In genomic region chr6:91810007-91810406, GRCm38 (mm10) we compare ENCODE assay signal across 15 mouse cellular contexts. TPM values are rescaled to one million over a fixed set of nuclear protein-coding genes. Genes with fewer than 3 reads are reported as not detected.
"Had no signal": no experiment of that assay in that cellular context is flagged by ENCODE, and none has a peak within 500 bp of the region (broad histone marks: within the 10 kb centered on the region; RNA-seq: fewer than 3 reads in every experiment).

No protein-coding gene starts in this region.

- H3K4me2 ChIP-seq: intestine, embryonic 15.5 days; limb, embryonic 12.5 days; liver, embryonic 13.5 days; lung, embryonic 15.5 days; stomach, embryonic 15.5 days had no signal

- DNase-seq: kidney, adult 18-20 months; kidney, postnatal 10 days; kidney, postnatal 4 days; liver; liver, embryonic 13.5 days; liver, postnatal 0 days; lung, postnatal 14 days; right cerebral cortex, postnatal 14 days had no signal

- H3K9me3 ChIP-seq: intestine, embryonic 15.5 days; limb, embryonic 12.5 days; liver, embryonic 13.5 days; lung, embryonic 15.5 days; megakaryocyte, embryonic 14.5 days; stomach, embryonic 15.5 days had no signal

- H3K4me3 ChIP-seq: intestine, embryonic 15.5 days; layer of hippocampus, adult 2 months; limb, embryonic 12.5 days; liver, embryonic 13.5 days; lung, embryonic 15.5 days; megakaryocyte, embryonic 14.5 days; stomach, embryonic 15.5 days had no signal

- H3K27ac ChIP-seq: intestine, embryonic 15.5 days; layer of hippocampus, adult 2 months; limb, embryonic 12.5 days; liver, embryonic 13.5 days; lung, embryonic 15.5 days; macrophage; stomach, embryonic 15.5 days had no signal

- H3K4me1 ChIP-seq: liver, embryonic 13.5 days; lung, embryonic 15.5 days had no signal

- H3K9ac ChIP-seq: intestine, embryonic 15.5 days; limb, embryonic 12.5 days; liver, embryonic 13.5 days; liver, postnatal 0 days; lung, embryonic 15.5 days; stomach, embryonic 15.5 days had no signal

- H3K36me3 ChIP-seq: intestine, embryonic 15.5 days; limb, embryonic 12.5 days; liver, embryonic 13.5 days; lung, embryonic 15.5 days; stomach, embryonic 15.5 days had no signal

- ATAC-seq: intestine, embryonic 15.5 days; liver, postnatal 0 days had no signal

RNA-seq across cellular contexts. Expression of gene Grip2, which starts 17.0 kb away (rescaled TPM):
- polyA plus RNA-seq: liver, postnatal 0 days; macrophage had no signal
